Mouse (Mus musculus): ENCODE data around the gene Jarid2.
A peak's percentile ranks its signal among the peaks of the same experiment; 100 is the strongest.

Jarid2 gene

GRCm38 (mm10) chr13:44924042-44924441 lies 194.8 kb downstream of the Jarid2 start:
- no peak for DNase-seq

- no peak for DNase-seq
Observed at GRCm38 (mm10) chr13:44925173-44925572, 195.9 kb downstream of the Jarid2 start.

GRCm38 (mm10) chr13:44926311-44926710 lies 197.0 kb downstream of the Jarid2 start:
- DNase-seq, result no peak

GRCm38 (mm10) chr13:44932307-44933264 lies 203.3 kb downstream of the Jarid2 start:
- DNase-seq, result no peak

GRCm38 (mm10) chr13:44933575-44933974 lies 204.3 kb downstream of the Jarid2 start:
- DNase-seq, result no peak

GRCm38 (mm10) chr13:44937681-44938080 lies 208.4 kb downstream of the Jarid2 start:
- DNase-seq, result no peak

- no peak for DNase-seq
Observed at GRCm38 (mm10) chr13:44939326-44940035, 210.2 kb downstream of the Jarid2 start.

GRCm38 (mm10) chr13:44943618-44944017 lies 214.3 kb downstream of the Jarid2 start:
- DNase-seq, result no peak

GRCm38 (mm10) chr13:44946880-44947635 lies 217.8 kb downstream of the Jarid2 start:
- DNase-seq, result peak; percentile 47

- DNase-seq, result no peak
Observed at GRCm38 (mm10) chr13:44948320-44949250, 219.3 kb downstream of the Jarid2 start.

GRCm38 (mm10) chr13:44952393-44953086 lies 223.3 kb downstream of the Jarid2 start:
- peak; percentile 32 for DNase-seq

- DNase-seq, result no peak
Observed at GRCm38 (mm10) chr13:44953546-44954231, 224.4 kb downstream of the Jarid2 start.

- no peak for DNase-seq
Observed at GRCm38 (mm10) chr13:44954232-44954568, 224.9 kb downstream of the Jarid2 start.

- DNase-seq, result no peak
Observed at GRCm38 (mm10) chr13:44955781-44956180, 226.5 kb downstream of the Jarid2 start.

GRCm38 (mm10) chr13:44957049-44957448 lies 227.8 kb downstream of the Jarid2 start:
- no peak for DNase-seq

GRCm38 (mm10) chr13:44960542-44961291 lies 231.4 kb downstream of the Jarid2 start:
- no peak for DNase-seq

Data from embryo, embryonic 11 days (tissue).